Mouse (Mus musculus) erythroblast, embryonic 14.5 days (primary cell): ENCODE measurements around the gene Selenon.

Experiments used
- GATA1 ChIP-seq: IDR thresholded peaks from 2 replicates; pipeline ENCODE4 v1.6.1; 2012; ENCODE audit warnings: low read length, inconsistent platforms, mixed read lengths
- TAL1 ChIP-seq: IDR thresholded peaks from 3 replicates; pipeline ENCODE4 v1.6.1; 2012; ENCODE audit warnings: low read length, inconsistent platforms, mixed read lengths

DNA sequence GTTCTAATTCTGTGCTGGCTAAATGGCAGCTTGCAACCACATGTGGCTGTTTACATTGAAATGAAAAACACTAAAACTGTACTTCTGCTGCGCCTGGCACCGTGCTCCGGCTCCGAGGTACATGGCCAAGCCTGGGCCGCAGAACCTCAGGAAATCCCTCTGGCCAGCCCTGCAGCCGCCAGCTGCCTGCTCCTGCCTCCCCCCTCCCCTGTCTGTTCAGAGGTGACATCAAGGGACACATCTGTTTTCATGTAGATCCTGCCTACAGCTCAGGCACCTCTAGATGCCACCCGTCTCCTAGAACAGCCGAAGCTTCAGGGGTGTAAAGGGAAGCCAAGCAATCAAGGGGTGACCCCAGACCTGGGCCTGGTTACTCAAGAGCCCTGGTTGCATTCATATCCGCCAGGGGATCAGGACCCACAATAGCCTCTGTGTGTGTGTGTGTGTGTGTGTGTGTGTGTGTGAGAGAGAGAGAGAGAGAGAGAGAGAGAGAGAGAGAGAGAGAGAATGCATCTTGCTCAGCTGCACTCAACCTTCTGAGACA, 6.7 kb upstream of the Selenon start:
- TF ChIP-seq TAL1 (no peak), GATA1 (no peak)
